Mouse (Mus musculus) G1E (cell line): ENCODE measurements at regions not wholly inside any gene's neighbourhood (a gene's known extent, or its start where the extent isn't known, plus 50 kb on each side); places are given as distances from the start of the nearest gene placed in this dataset.

ENCODE experiments used
- CTCF ChIP-seq: IDR thresholded peaks from 2 replicates; pipeline ENCODE4 v1.5.1; 2012; ENCODE audit warnings: low read depth, low read length, inconsistent platforms, mixed read lengths
- GATA1 ChIP-seq: IDR thresholded peaks from 2 replicates; pipeline ENCODE4 v1.6.1; 2012; ENCODE audit warnings: borderline replicate concordance, low read length, inconsistent platforms, mixed read lengths
- GATA2 ChIP-seq: IDR thresholded peaks from 2 replicates; pipeline ENCODE4 v1.6.1; 2012; ENCODE audit warnings: low read depth, low read length, inconsistent platforms, borderline replicate concordance
- POLR2AphosphoS5 ChIP-seq: IDR thresholded peaks from 2 replicates; pipeline ENCODE4 v1.6.1; 2012; ENCODE audit warnings: low read depth, low read length, inconsistent platforms; ENCODE audit not compliant: insufficient replicate concordance
- TAL1 ChIP-seq: conservative IDR thresholded peaks from 2 replicates; pipeline ENCODE4 v1.6.1; 2012; ENCODE audit warnings: low read depth, low read length, inconsistent platforms, mixed read lengths

GRCm38 (mm10) chr14:108279630-108280029, 634.3 kb downstream of the Slitrk1 start:
- TF ChIP-seq CTCF = no peak
- no peak for TF ChIP-seq GATA1
- TF ChIP-seq TAL1 = no peak
- no peak for TF ChIP-seq GATA2
- no peak for TF ChIP-seq POLR2AphosphoS5
